In genomic region chr2:181202422-181202821, GRCm38 (mm10) we compare ENCODE assay signal across 27 mouse cellular contexts. TPM values are rescaled to one million over a fixed set of nuclear protein-coding genes. Genes with fewer than 3 reads are reported as not detected.
DNase-seq lines count a peak whose midpoint lies in the region; ATAC-seq and TF ChIP-seq lines count a peak whose summit lies in the region.
"Had no signal": no experiment of that assay in that cellular context is flagged by ENCODE, and none has a peak within 500 bp of the region (broad histone marks: within the 10 kb centered on the region; RNA-seq: fewer than 3 reads in every experiment).

Ptk6 (minus strand) TSS chr2:181202789.

- no peaks in the 10 kb centered on the region for H3K9me3 ChIP-seq in intestine, embryonic 15.5 days
- H3K9me3 ChIP-seq in intestine, embryonic 16.5 days (ENCODE audit: control insufficient read depth, low read length) = no peaks in the 10 kb centered on the region
- H3K9me3 ChIP-seq in stomach, postnatal 0 days (ENCODE audit: control insufficient read depth, low read length) = no peaks in the 10 kb centered on the region
- H3K9me3 ChIP-seq: embryonic facial prominence, embryonic 10.5 days; embryonic facial prominence, embryonic 12.5 days; forebrain, embryonic 10.5 days; forebrain, embryonic 12.5 days had no signal

- WGBS in intestine, embryonic 15.5 days = 76% methylated on average over 3 of the region's 3 CpGs
- 73% methylated on average over 3 of the region's 3 CpGs for WGBS in intestine, embryonic 16.5 days
- WGBS in large intestine, adult 2 months = 56% methylated on average over 3 of the region's 3 CpGs
- WGBS in stomach, postnatal 0 days = 74% methylated on average over 3 of the region's 3 CpGs

- no peak for TF ChIP-seq EP300 in stomach, postnatal 0 days (optimal IDR thresholded peaks at IDR 0.05)

- H3K4me2 ChIP-seq in intestine, embryonic 15.5 days (replicated peaks) = no peak within 1 kb of the TSS
- no peak within 1 kb of the TSS; the same call in 1 of the 2 replicates for H3K4me2 ChIP-seq in intestine, embryonic 16.5 days (ENCODE audit: low read depth, low read length)
- no peak within 1 kb of the TSS for H3K4me2 ChIP-seq in stomach, postnatal 0 days (replicated peaks; ENCODE audit: low read depth)
- H3K4me2 ChIP-seq: embryonic facial prominence, embryonic 12.5 days; forebrain, embryonic 12.5 days had no signal

- DNase-seq in large intestine, adult 2 months (ENCODE audit: low read depth, low spot score) = no peak
- no peak for DNase-seq in stomach, postnatal 0 days (ENCODE audit: low spot score)
- DNase-seq in embryo, embryonic 9.5 days (ENCODE audit: extremely low spot score) = no peak
- no peak for DNase-seq in frontal cortex, postnatal 14 days (ENCODE audit: low spot score in 2 of 2)
- DNase-seq: adrenal gland, adult 2 months; adrenal gland, postnatal 10 days; adrenal gland, postnatal 25 days; cerebellum, adult 11 months; cerebellum, adult 18-20 months; cerebellum, adult 8-10 months; cerebellum, adult 9-11 months; cerebellum, postnatal 14 days; cerebellum, postnatal 36 days; embryo, embryonic 11 days had no signal

- no peak for TF ChIP-seq CTCF in stomach, postnatal 0 days (IDR thresholded peaks at IDR 0.05; ENCODE audit: low read depth)

- H3K27me3 ChIP-seq in intestine, embryonic 15.5 days (replicated peaks) = no peaks in the 10 kb centered on the region
- H3K27me3 ChIP-seq in intestine, embryonic 16.5 days (replicated peaks; ENCODE audit: control insufficient read depth, insufficient read depth, low read length) = no peaks in the 10 kb centered on the region
- H3K27me3 ChIP-seq in stomach, postnatal 0 days (ENCODE audit: control insufficient read depth, insufficient read depth, low read length) = no peaks in the 10 kb centered on the region
- H3K27me3 ChIP-seq: embryonic facial prominence, embryonic 12.5 days; forebrain, embryonic 12.5 days had no signal

- peaks cover 5% of the 10 kb centered on the region; the same call in 1 of the 2 replicates for H3K4me1 ChIP-seq in intestine, embryonic 15.5 days (replicated peaks)
- peaks cover 7% of the 10 kb centered on the region for H3K4me1 ChIP-seq in intestine, embryonic 16.5 days (ENCODE audit: control insufficient read depth, insufficient read depth, low read length)
- no peaks in the 10 kb centered on the region for H3K4me1 ChIP-seq in stomach, postnatal 0 days (replicated peaks; ENCODE audit: control insufficient read depth, insufficient read depth)
- H3K4me1 ChIP-seq: embryonic facial prominence, embryonic 10.5 days; embryonic facial prominence, embryonic 12.5 days; forebrain, embryonic 10.5 days; forebrain, embryonic 12.5 days had no signal

- peak; percentile 70 for ATAC-seq in intestine, embryonic 15.5 days
- peak; percentile 63 for ATAC-seq in intestine, embryonic 16.5 days
- ATAC-seq in stomach, postnatal 0 days (ENCODE audit: low FRiP score, low TSS enrichment) = peak; percentile 16; the same call in 1 of the 2 replicates
- ATAC-seq in erythroid progenitor cell, adult 5-6 weeks (replicated peaks; ENCODE audit: low FRiP score, poor library complexity, severe bottlenecking) = no peak
- ATAC-seq: forebrain, embryonic 14.5 days; forebrain, embryonic 16.5 days had no signal

- no peak within 1 kb of the TSS for H3K4me3 ChIP-seq in intestine, embryonic 15.5 days (replicated peaks)
- H3K4me3 ChIP-seq in intestine, embryonic 16.5 days (ENCODE audit: low read length) = no peak within 1 kb of the TSS
- no peak within 1 kb of the TSS for H3K4me3 ChIP-seq in stomach, postnatal 0 days (ENCODE audit: low read depth, low read length)
- H3K4me3 ChIP-seq: embryonic facial prominence, embryonic 10.5 days; embryonic facial prominence, embryonic 12.5 days; forebrain, embryonic 10.5 days; forebrain, embryonic 12.5 days had no signal

- H3K36me3 ChIP-seq in intestine, embryonic 15.5 days = no peaks in the 10 kb centered on the region
- H3K36me3 ChIP-seq in intestine, embryonic 16.5 days (ENCODE audit: control insufficient read depth, insufficient read depth, low read length) = no peaks in the 10 kb centered on the region
- H3K36me3 ChIP-seq in stomach, postnatal 0 days (ENCODE audit: control insufficient read depth, insufficient read depth, low read length) = no peaks in the 10 kb centered on the region
- H3K36me3 ChIP-seq: embryonic facial prominence, embryonic 10.5 days; embryonic facial prominence, embryonic 12.5 days; forebrain, embryonic 10.5 days; forebrain, embryonic 12.5 days had no signal

- H3K27ac ChIP-seq in intestine, embryonic 15.5 days = no peak within 1 kb of the TSS
- no peak within 1 kb of the TSS for H3K27ac ChIP-seq in intestine, embryonic 16.5 days (ENCODE audit: low read length)
- peak within 1 kb of the TSS; percentile 18; the same call in 1 of the 2 replicates for H3K27ac ChIP-seq in stomach, postnatal 0 days (replicated peaks)
- H3K27ac ChIP-seq: embryonic facial prominence, embryonic 10.5 days; embryonic facial prominence, embryonic 12.5 days; forebrain, embryonic 10.5 days; forebrain, embryonic 12.5 days had no signal

- H3K9ac ChIP-seq in intestine, embryonic 15.5 days = no peak within 1 kb of the TSS
- no peak within 1 kb of the TSS for H3K9ac ChIP-seq in intestine, embryonic 16.5 days (ENCODE audit: low read depth, low read length)
- no peak within 1 kb of the TSS for H3K9ac ChIP-seq in stomach, postnatal 0 days (ENCODE audit: low read length)
- H3K9ac ChIP-seq: embryonic facial prominence, embryonic 12.5 days; forebrain, embryonic 12.5 days had no signal

RNA-seq across cellular contexts. Expression of gene Ptk6, which starts in this region (rescaled TPM):
- 0.14 and 0.21 TPM in 2 replicates for polyA plus RNA-seq in intestine, embryonic 15.5 days (2015; fragmentation: Nextera tagmentation; extraction: Ambion mirVana)
- 0.45 and 0.70 TPM in 2 replicates for polyA plus RNA-seq in intestine, embryonic 16.5 days (2015; fragmentation: Nextera tagmentation; extraction: Ambion mirVana)
- polyA plus RNA-seq in large intestine, adult 2 months (2012; rRNA removed) = 23.9 and 28.2 TPM in 2 replicates
- 5.8 and 5.9 TPM in 2 replicates for polyA plus RNA-seq in stomach, postnatal 0 days (2015; fragmentation: Nextera tagmentation; extraction: Ambion mirVana)
- not detected in 2 replicates for total RNA-seq in erythroid progenitor cell, adult 5-6 weeks (2015; ENCODE audit: low replicate concordance)
- not detected in 2 replicates for total RNA-seq in erythroid progenitor cell, adult 5-6 weeks (2017; ENCODE audit: low replicate concordance)
- total RNA-seq: adrenal gland, postnatal 25 days; adrenal gland, postnatal 4 days; common myeloid progenitor, adult 5-6 weeks; MEL had no signal
- polyA plus RNA-seq: C2C12; embryonic facial prominence, embryonic 10.5 days; embryonic facial prominence, embryonic 12.5 days; forebrain, embryonic 10.5 days; forebrain, embryonic 12.5 days; forebrain, embryonic 14.5 days; forebrain, embryonic 16.5 days had no signal

Comparison
In these comparisons a context has a peak if more than half of its experiments do, and no peak if none do; other contexts are left out.
1. Peak in ATAC-seq in intestine, embryonic 15.5 days; RNA of the gene not detected or under 1 TPM.
2. Peak in ATAC-seq in intestine, embryonic 16.5 days; RNA of the gene not detected or under 1 TPM.